Mouse (Mus musculus) neural tube, embryonic 13.5 days (tissue): ENCODE measurements around the gene Snta1. TPM values are rescaled to one million over a fixed set of nuclear protein-coding genes. Genes with fewer than 3 reads are reported as not detected.

Experiments used
- ATAC-seq: fragments of 200-750 bp; cut with Nextera tagmentation; 2 replicates; pipeline ENCODE4 v1.8.0; 2017; ENCODE audit warnings: low read depth, mild to moderate bottlenecking, moderate TSS enrichment, moderate library complexity
- H3K27ac ChIP-seq: fragments of 300-500 bp; sonication (generic); replicated peaks from 2 replicates; pipeline ENCODE4 v1.5.1; 2015; ENCODE audit warnings: moderate library complexity, mild to moderate bottlenecking, inconsistent platforms
- H3K27me3 ChIP-seq: fragments of 300-500 bp; sonication (generic); 2 replicates; pipeline ENCODE4 v1.6.1; 2015; ENCODE audit warnings: mild to moderate bottlenecking, inconsistent platforms
- H3K36me3 ChIP-seq: fragments of 300-500 bp; sonication (generic); 2 replicates; pipeline ENCODE4 v1.6.1; 2015; ENCODE audit warnings: mild to moderate bottlenecking, inconsistent platforms
- H3K4me1 ChIP-seq: fragments of 300-500 bp; sonication (generic); replicated peaks from 2 replicates; pipeline ENCODE4 v1.6.1; 2015; ENCODE audit warnings: inconsistent platforms
- H3K4me2 ChIP-seq: fragments of 300-500 bp; sonication (generic); 2 replicates; pipeline ENCODE4 v1.6.1; 2015; ENCODE audit warnings: inconsistent platforms, mild to moderate bottlenecking, moderate library complexity
- H3K4me3 ChIP-seq: fragments of 300-500 bp; sonication (generic); 2 replicates; pipeline ENCODE4 v1.5.1; 2015; ENCODE audit warnings: mild to moderate bottlenecking, inconsistent platforms
- H3K9ac ChIP-seq: fragments of 300-500 bp; sonication (generic); 2 replicates; pipeline ENCODE4 v1.6.1; 2015; ENCODE audit warnings: moderate library complexity, mild to moderate bottlenecking, inconsistent platforms
- H3K9me3 ChIP-seq: fragments of 300-500 bp; sonication (generic); 2 replicates; pipeline ENCODE4 v1.6.1; 2016; ENCODE audit warnings: inconsistent platforms
- WGBS: fragments of 180-500 bp; shearing (Covaris S2); methylation state at CpG from one replicate; pipeline ENCODE4 v1.1.7; 2015; 5-methylcytosine and 5-hydroxymethylcytosine counted together
- polyA plus RNA-seq: library from polyadenylated mRNA; unstranded; fragments of >200 nt; fragmentation: Nextera tagmentation; extraction: Ambion mirVana; gene quantifications from 2 replicates; pipeline ENCODE4 v1.2.1, GENCODE M21; 2015

The Snta1 gene
- polyA plus RNA-seq, 1 experiment from 2014 or later, result 7.7 TPM

GRCm38 (mm10) chr2:154338161-154338560 lies 69.7 kb downstream of the Snta1 start:
- no peak for ATAC-seq

GRCm38 (mm10) chr2:154335572-154335971 lies 72.3 kb downstream of the Snta1 start:
- 89% methylated on average over 4 of the region's 4 CpGs for WGBS
- H3K9me3 ChIP-seq, result 0 out of 2 replicates have a peak, but pooled peaks cover 3% of the 10 kb centered on the region
- no peak overlapping the region for H3K4me3 ChIP-seq
- no peak overlapping the region for H3K9ac ChIP-seq
- H3K27me3 ChIP-seq, result no peaks in the 10 kb centered on the region
- H3K4me1 ChIP-seq, result no peaks in the 10 kb centered on the region
- H3K4me2 ChIP-seq, result no peak overlapping the region
- ATAC-seq, result no peak
- H3K36me3 ChIP-seq, result peaks cover 8% of the 10 kb centered on the region
- no peak overlapping the region for H3K27ac ChIP-seq

More at GRCm38 (mm10) chr2:154338161-154338560, 69.7 kb downstream of the Snta1 start:
- H3K9me3 ChIP-seq, result 0 out of 2 replicates have a peak, but pooled peaks cover 3% of the 10 kb centered on the region
- H3K4me3 ChIP-seq, result no peak overlapping the region
- WGBS, result 77% methylated on average over 1 of the region's 1 CpGs
- H3K4me2 ChIP-seq, result no peak overlapping the region
- H3K9ac ChIP-seq, result no peak overlapping the region
- H3K4me1 ChIP-seq, result no peaks in the 10 kb centered on the region
- no peaks in the 10 kb centered on the region for H3K27me3 ChIP-seq
- no peak overlapping the region for H3K27ac ChIP-seq
- H3K36me3 ChIP-seq, result peaks cover 30% of the 10 kb centered on the region

GRCm38 (mm10) chr2:154326852-154327251 lies 81.0 kb downstream of the Snta1 start:
- Histone ChIP-seq H3K27ac (no peak overlapping the region), H3K27me3 (no peaks in the 10 kb centered on the region), H3K36me3 (no peaks in the 10 kb centered on the region), H3K4me2 (no peak overlapping the region), H3K4me1 (no peaks in the 10 kb centered on the region), H3K4me3 (no peak overlapping the region), H3K9me3 (no peaks in the 10 kb centered on the region), H3K9ac (no peak overlapping the region)
- no peak for ATAC-seq
- 82% methylated on average over 3 of the region's 3 CpGs for WGBS

Other genes with a start within 250 kb of the Snta1 start
- gene Bpifa5, start 245.5 kb downstream of the Snta1 start, polyA plus RNA-seq, result not detected in 2 replicates
- not detected in 2 replicates for gene Bpifb1, start 217.3 kb downstream of the Snta1 start, polyA plus RNA-seq
- gene Bpifb5, start 184.4 kb downstream of the Snta1 start, polyA plus RNA-seq, result not detected in 2 replicates
- gene Bpifb9a, start 150.2 kb downstream of the Snta1 start, polyA plus RNA-seq, result not detected in 2 replicates
- gene Bpifb9b, start 100.9 kb downstream of the Snta1 start, polyA plus RNA-seq, result not detected in 2 replicates
- gene Cdk5rap1, start 35.1 kb downstream of the Snta1 start, polyA plus RNA-seq, result 15.2 and 15.7 TPM in 2 replicates
- 49.4 and 50.8 TPM in 2 replicates for gene Cbfa2t2, start 28.4 kb upstream of the Snta1 start, polyA plus RNA-seq
- 0.76 and 2.1 TPM in 2 replicates for gene 1700003F12Rik, start 139.0 kb upstream of the Snta1 start, polyA plus RNA-seq
- gene Actl10, start 143.7 kb upstream of the Snta1 start, polyA plus RNA-seq, result 0.33 and 0.59 TPM in 2 replicates
- 11.5 and 17.4 TPM in 2 replicates for gene Necab3, start 150.8 kb upstream of the Snta1 start, polyA plus RNA-seq
- gene E2f1, start 161.8 kb upstream of the Snta1 start, polyA plus RNA-seq, result 6.0 and 6.3 TPM in 2 replicates
- 13.6 and 16.1 TPM in 2 replicates for gene Pxmp4, start 195.6 kb upstream of the Snta1 start, polyA plus RNA-seq
- gene Zfp341, start 205.2 kb upstream of the Snta1 start, polyA plus RNA-seq, result 1.0 and 2.0 TPM in 2 replicates
- gene 4930519P11Rik, start 205.3 kb upstream of the Snta1 start, polyA plus RNA-seq, result 1.0 TPM in 1 of 2 replicates, not detected in the other
- 29.1 and 29.6 TPM in 2 replicates for gene Chmp4b, start 243.6 kb upstream of the Snta1 start, polyA plus RNA-seq